Mouse (Mus musculus) intestine, embryonic 16.5 days (tissue): ENCODE data around the gene Plekha1. TPM values are rescaled to one million over a fixed set of nuclear protein-coding genes. Genes with fewer than 3 reads are reported as not detected.

ENCODE experiments used
- ATAC-seq: fragments of 200-750 bp; cut with Nextera tagmentation; 2 replicates; pipeline ENCODE4 v1.8.0; 2017; ENCODE audit warnings: moderate TSS enrichment, moderate library complexity
- H3K27ac ChIP-seq: fragments of 300-500 bp; sonication (generic); 2 replicates; pipeline ENCODE4 v1.5.1; 2014; ENCODE audit warnings: mild to moderate bottlenecking, low read length
- H3K27me3 ChIP-seq: fragments of 300-500 bp; sonication (generic); replicated peaks from 2 replicates; pipeline ENCODE4 v1.6.1; 2014; ENCODE audit warnings: low read length, control low read depth, mixed read lengths; ENCODE audit not compliant: control insufficient read depth, insufficient read depth
- H3K36me3 ChIP-seq: fragments of 300-500 bp; sonication (generic); 2 replicates; pipeline ENCODE4 v1.6.1; 2014; ENCODE audit warnings: low read length, control low read depth; ENCODE audit not compliant: control insufficient read depth, insufficient read depth
- H3K4me1 ChIP-seq: fragments of 300-500 bp; sonication (generic); 2 replicates; pipeline ENCODE4 v1.6.1; 2014; ENCODE audit warnings: low read length, control low read depth, mixed read lengths; ENCODE audit not compliant: control insufficient read depth, insufficient read depth
- H3K4me2 ChIP-seq: fragments of 300-500 bp; sonication (generic); 2 replicates; pipeline ENCODE4 v1.6.1; 2014; ENCODE audit warnings: low read depth, low read length, control low read depth
- H3K4me3 ChIP-seq: fragments of 300-500 bp; sonication (generic); 2 replicates; pipeline ENCODE4 v1.5.1; 2014; ENCODE audit warnings: mild to moderate bottlenecking, low read length
- H3K9ac ChIP-seq: fragments of 300-500 bp; sonication (generic); 2 replicates; pipeline ENCODE4 v1.6.1; 2014; ENCODE audit warnings: low read depth, low read length
- H3K9me3 ChIP-seq: fragments of 300-500 bp; sonication (generic); 2 replicates; pipeline ENCODE4 v1.6.1; 2016; ENCODE audit warnings: low read length, control low read depth; ENCODE audit not compliant: control insufficient read depth
- whole genome bisulfite sequencing: fragments of 180-500 bp; shearing (Covaris S2); extraction: QIAGEN DNeasy Blood & Tissue Kit; methylation state at CpG from one replicate; pipeline ENCODE4 v1.1.7; 2014; 5-methylcytosine and 5-hydroxymethylcytosine counted together
- polyA plus RNA-seq: library from polyadenylated mRNA; unstranded; fragments of >200 nt; fragmentation: Nextera tagmentation; extraction: Ambion mirVana; gene quantifications from 2 replicates; pipeline ENCODE4 v1.2.1, GENCODE M21; 2015

The Plekha1 gene
- polyA plus RNA-seq, 1 experiment from 2014 or later = 39.0 TPM

- H3K4me1 ChIP-seq = peaks cover 13% of the 10 kb centered on the region
- H3K4me3 ChIP-seq = no peak overlapping the region
- no peak overlapping the region for H3K27ac ChIP-seq
- no peaks in the 10 kb centered on the region for H3K9me3 ChIP-seq
- 81% methylated on average over 5 of the region's 5 CpGs for WGBS
- ATAC-seq = no peak
- H3K9ac ChIP-seq = no peak overlapping the region
- no peak overlapping the region for H3K4me2 ChIP-seq
- H3K27me3 ChIP-seq = no peaks in the 10 kb centered on the region
- no peaks in the 10 kb centered on the region for H3K36me3 ChIP-seq
Observed at GRCm38 (mm10) chr7:130831586-130831985, 34.0 kb upstream of the Plekha1 start.

GRCm38 (mm10) chr7:130834299-130834698, 31.3 kb upstream of the Plekha1 start:
- Histone ChIP-seq H3K9ac (no peak overlapping the region), H3K4me2 (no peak overlapping the region; the same call in 1 of the 2 replicates), H3K9me3 (no peaks in the 10 kb centered on the region), H3K4me1 (peaks cover 24% of the 10 kb centered on the region), H3K27ac (0 out of 2 replicates have a peak overlapping the region, but pooled peaks have one; percentile 42), H3K36me3 (no peaks in the 10 kb centered on the region), H3K4me3 (no peak overlapping the region), H3K27me3 (no peaks in the 10 kb centered on the region)
- WGBS = 26% methylated on average over 21 of the region's 21 CpGs
- ATAC-seq = peak; percentile 96

DNA sequence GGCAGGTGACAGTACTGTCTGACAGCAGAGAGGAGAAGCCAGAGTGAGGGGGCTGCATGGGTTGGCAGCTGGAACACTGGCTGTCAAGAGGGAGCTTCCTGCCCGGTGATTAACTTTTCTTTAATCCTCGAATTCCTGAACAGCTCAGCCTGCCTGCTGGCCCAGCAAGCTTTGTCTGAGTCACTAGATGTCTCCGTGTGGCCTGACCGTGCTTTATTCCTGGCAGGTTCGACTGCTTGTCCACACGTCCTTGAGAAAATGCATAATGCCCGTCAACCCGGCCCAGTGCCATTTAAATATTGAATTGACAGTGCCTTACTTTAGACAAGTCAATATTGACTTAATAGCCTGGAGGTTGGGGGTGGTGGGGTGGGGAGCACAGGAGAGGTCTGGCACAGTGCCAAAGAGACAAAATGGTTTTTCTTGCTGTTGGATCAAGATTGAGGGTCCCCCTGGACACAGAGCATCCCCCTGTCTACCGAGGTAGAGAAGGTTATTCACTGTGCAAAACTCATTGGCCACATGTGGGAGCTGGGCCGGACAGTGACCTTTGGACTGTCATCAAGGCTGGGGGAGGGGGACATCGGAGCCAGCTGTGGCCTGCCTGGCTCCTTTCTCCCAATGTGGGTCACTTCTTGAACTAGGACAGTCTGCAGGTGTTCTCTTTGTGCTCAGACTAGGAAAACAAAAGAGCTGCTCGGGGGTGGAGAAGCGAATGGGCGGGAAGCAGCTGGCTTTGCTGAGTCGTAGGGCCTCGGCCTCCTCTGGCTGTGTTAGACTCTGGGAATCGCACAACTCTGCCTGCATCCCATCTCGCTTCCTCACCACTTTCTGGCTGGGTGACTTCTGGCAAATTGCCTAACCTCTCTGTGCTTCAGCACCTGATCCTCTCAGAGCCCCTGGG, 30.3 kb upstream of the Plekha1 start:
- no peak overlapping the region; the same call in 1 of the 2 replicates for H3K4me2 ChIP-seq
- no peak overlapping the region for H3K4me3 ChIP-seq
- peak; percentile 33 for ATAC-seq
- H3K4me1 ChIP-seq = peaks cover 24% of the 10 kb centered on the region
- no peaks in the 10 kb centered on the region for H3K36me3 ChIP-seq
- no peak overlapping the region for H3K9ac ChIP-seq
- H3K27ac ChIP-seq = peak overlapping the region; percentile 42; the same call in 1 of the 2 replicates
- H3K27me3 ChIP-seq = no peaks in the 10 kb centered on the region
- H3K9me3 ChIP-seq = no peaks in the 10 kb centered on the region
- 19% methylated on average over 18 of the region's 18 CpGs for WGBS

DNA sequence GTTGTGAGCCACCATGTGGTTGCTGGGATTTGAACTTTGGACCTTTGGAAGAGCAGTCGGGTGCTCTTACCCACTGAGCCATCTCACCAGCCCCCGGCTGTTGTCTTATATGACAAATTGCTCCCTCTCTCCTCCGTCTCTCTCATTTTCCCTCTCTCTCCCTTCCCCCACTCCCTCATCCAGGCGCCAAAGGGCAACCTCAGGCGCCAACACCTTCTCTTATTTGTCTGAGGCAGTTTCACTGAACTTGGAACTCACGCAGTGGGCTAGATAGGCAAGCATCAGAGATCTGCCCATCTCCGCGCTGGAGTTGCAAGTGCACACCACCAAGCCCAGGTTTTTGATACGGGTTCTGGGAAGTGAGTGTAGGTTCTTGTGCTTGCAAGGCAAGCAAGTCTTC, 29.5 kb upstream of the Plekha1 start:
- no peak overlapping the region for H3K9ac ChIP-seq
- H3K4me1 ChIP-seq = peaks cover 24% of the 10 kb centered on the region
- H3K27me3 ChIP-seq = no peaks in the 10 kb centered on the region
- ATAC-seq = no peak
- no peak overlapping the region for H3K4me2 ChIP-seq
- no peaks in the 10 kb centered on the region for H3K9me3 ChIP-seq
- no peak overlapping the region for H3K4me3 ChIP-seq
- H3K36me3 ChIP-seq = no peaks in the 10 kb centered on the region
- WGBS = 76% methylated on average over 9 of the region's 9 CpGs
- H3K27ac ChIP-seq = no peak overlapping the region

DNA sequence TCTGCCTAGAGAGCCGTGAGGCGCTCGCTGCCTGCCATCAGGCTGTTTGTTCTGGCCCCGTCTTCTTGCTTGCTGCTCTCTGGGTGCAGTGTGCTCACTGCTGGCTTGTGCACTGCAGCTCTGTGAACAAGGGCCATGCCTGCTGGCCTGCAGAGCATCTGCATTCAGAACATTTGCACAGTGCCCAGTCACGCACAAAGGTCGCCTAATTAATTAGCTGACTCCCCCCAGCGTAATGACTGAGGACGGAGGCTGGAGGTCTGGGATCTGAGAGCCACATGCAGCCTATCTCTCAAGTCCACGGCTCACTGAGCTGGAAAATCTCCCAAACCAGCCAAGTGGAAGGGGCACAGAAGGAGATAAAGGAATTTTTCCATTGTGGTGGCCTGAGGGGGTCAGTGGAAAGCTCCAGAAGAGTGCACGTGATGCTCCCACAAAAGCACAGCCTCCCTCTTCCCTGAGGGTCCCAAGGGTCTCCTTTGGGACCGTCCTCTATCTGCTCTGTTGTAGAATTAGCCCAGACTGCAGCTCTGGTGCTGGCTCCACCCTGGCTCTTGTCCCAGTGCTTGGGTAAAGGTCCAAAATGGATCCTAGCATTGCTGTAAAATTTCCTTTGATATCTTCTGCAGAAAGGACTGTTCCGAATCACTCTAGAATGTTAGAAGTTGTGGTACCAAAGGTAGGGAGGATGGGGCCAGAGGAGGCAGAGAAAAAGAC, 27.5 kb upstream of the Plekha1 start:
- WGBS = 54% methylated on average over 12 of the region's 12 CpGs

GRCm38 (mm10) chr7:130838658-130839025, 26.9 kb upstream of the Plekha1 start:
- Histone ChIP-seq H3K27me3 (no peaks in the 10 kb centered on the region), H3K4me3 (no peak overlapping the region), H3K36me3 (no peaks in the 10 kb centered on the region), H3K4me2 (no peak overlapping the region), H3K27ac (no peak overlapping the region), H3K9me3 (no peaks in the 10 kb centered on the region), H3K9ac (no peak overlapping the region), H3K4me1 (peaks cover 24% of the 10 kb centered on the region)
- WGBS = 72% methylated on average over 3 of the region's 3 CpGs
- no peak for ATAC-seq

More for the DNA sequence above, 27.5 kb upstream of the Plekha1 start:
- Histone ChIP-seq H3K4me1 (peaks cover 24% of the 10 kb centered on the region), H3K9ac (no peak overlapping the region), H3K9me3 (no peaks in the 10 kb centered on the region), H3K27me3 (no peaks in the 10 kb centered on the region), H3K4me2 (no peak overlapping the region; the same call in 1 of the 2 replicates), H3K4me3 (no peak overlapping the region), H3K36me3 (no peaks in the 10 kb centered on the region), H3K27ac (no peak overlapping the region)
- no peak for ATAC-seq

GRCm38 (mm10) chr7:130839380-130840100, 26.0 kb upstream of the Plekha1 start:
- no peak overlapping the region for H3K9ac ChIP-seq
- no peaks in the 10 kb centered on the region for H3K36me3 ChIP-seq
- no peaks in the 10 kb centered on the region for H3K27me3 ChIP-seq
- peaks cover 23% of the 10 kb centered on the region for H3K4me1 ChIP-seq
- no peak overlapping the region for H3K27ac ChIP-seq
- H3K4me3 ChIP-seq = no peak overlapping the region
- peak; percentile 70 for ATAC-seq
- H3K9me3 ChIP-seq = no peaks in the 10 kb centered on the region
- 70% methylated on average over 12 of the region's 12 CpGs for WGBS
- H3K4me2 ChIP-seq = no peak overlapping the region

DNA sequence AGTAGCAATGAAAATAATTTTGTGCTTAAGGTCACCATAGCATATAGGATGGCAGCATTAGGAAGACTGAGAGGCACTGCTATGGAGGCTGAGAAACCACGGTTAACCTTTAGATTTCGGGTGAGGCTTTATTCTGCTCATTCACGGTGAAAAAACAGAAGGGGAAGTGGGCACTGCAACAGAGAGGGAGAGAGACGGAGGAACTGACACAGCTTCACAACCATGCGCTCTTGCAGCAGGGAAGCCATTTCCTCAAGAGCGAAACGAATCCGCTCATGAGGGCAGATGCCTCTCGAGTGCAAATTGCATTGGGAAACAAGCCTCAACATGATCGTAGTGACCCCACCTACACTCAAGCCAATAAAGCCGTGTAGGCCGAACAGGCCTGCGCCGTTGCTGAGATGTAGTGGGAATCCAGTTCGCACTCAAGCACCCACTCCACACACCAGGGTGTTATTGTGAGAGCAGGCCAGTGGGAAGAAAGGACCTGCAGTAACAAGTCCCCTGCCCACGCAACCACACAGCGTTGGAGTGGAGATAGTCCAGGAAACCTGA, 18.3 kb upstream of the Plekha1 start:
- no peaks in the 10 kb centered on the region for H3K9me3 ChIP-seq
- H3K36me3 ChIP-seq = no peaks in the 10 kb centered on the region
- no peaks in the 10 kb centered on the region for H3K4me1 ChIP-seq
- H3K4me3 ChIP-seq = no peak overlapping the region
- 84% methylated on average over 17 of the region's 17 CpGs for WGBS
- ATAC-seq = no peak
- no peak overlapping the region for H3K27ac ChIP-seq
- H3K4me2 ChIP-seq = no peak overlapping the region
- no peak overlapping the region for H3K9ac ChIP-seq
- no peaks in the 10 kb centered on the region for H3K27me3 ChIP-seq
